Comparison of ENCODE assay signal across 8 mouse cellular contexts in the genomic region with DNA sequence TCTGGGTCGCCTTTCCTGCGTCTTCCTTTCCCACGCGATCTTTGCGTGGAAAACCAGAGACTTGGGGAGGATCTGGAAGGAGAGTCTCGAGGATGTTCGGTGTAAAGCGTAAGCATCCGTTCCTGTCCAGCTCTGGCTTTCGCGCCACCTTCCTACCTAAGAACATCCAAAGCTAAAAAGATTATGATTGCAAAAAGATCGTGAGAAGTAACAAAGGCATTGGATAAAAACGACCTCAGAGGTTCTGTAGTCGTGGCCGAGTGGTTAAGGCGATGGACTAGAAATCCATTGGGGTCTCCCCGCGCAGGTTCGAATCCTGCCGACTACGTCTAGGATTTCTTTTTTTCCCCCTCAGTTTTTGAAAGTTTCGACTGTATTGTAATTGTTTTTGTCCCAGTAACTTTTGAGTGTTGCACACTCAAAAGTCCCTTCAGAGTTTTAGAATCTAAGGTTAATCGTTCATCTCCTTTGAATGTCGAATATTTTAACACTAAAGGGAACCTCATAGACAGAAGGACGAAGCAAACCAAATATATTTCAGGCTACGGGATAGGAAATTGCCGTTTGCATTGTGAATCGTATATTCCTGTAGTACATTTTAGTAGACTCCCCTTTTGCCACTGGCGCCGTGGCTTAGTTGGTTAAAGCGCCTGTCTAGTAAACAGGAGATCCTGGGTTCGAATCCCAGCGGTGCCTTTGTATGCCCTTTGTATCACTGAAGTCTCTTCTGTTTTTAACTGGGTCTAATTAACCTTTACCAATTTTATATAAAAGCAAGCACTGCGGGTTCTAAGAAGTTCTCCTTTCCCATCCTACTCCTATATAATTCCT. TPM values are rescaled to one million over a fixed set of nuclear protein-coding genes. Genes with fewer than 3 reads are reported as not detected.
DNase-seq lines count a peak whose midpoint lies in the region; ATAC-seq and TF ChIP-seq lines count a peak whose summit lies in the region.

No protein-coding gene starts in this region.

- WGBS in heart, adult 2 months, result 1% methylated on average over 34 of the region's 34 CpGs
- WGBS in limb, embryonic 13.5 days, result under 1% methylated on average over 34 of the region's 34 CpGs
- under 1% methylated on average over 34 of the region's 34 CpGs for WGBS in midbrain, postnatal 0 days

- H3K4me1 ChIP-seq in heart, adult 2 months (ENCODE audit: control insufficient read depth, insufficient read depth, low read length), result peaks cover 10% of the 10 kb centered on the region
- H3K4me1 ChIP-seq in limb, embryonic 13.5 days, result peaks cover 25% of the 10 kb centered on the region
- peaks cover 12% of the 10 kb centered on the region for H3K4me1 ChIP-seq in midbrain, postnatal 0 days (ENCODE audit: insufficient read depth, low read length)

- H3K9ac ChIP-seq in heart, adult 2 months (ENCODE audit: low read depth, low read length), result peak overlapping the region; percentile 24
- peak overlapping the region; percentile 82 for H3K9ac ChIP-seq in limb, embryonic 13.5 days
- H3K9ac ChIP-seq in midbrain, postnatal 0 days (replicated peaks; ENCODE audit: low read length, poor library complexity, severe bottlenecking), result peak overlapping the region; percentile 72

- H3K27ac ChIP-seq in heart, adult 2 months, result peak overlapping the region; percentile 81
- H3K27ac ChIP-seq in limb, embryonic 13.5 days, result peak overlapping the region; percentile 86; the same call in 1 of the 2 replicates
- H3K27ac ChIP-seq in midbrain, postnatal 0 days (ENCODE audit: low read depth, low read length), result peak overlapping the region; percentile 84

- H3K4me3 ChIP-seq in heart, adult 2 months, result peak overlapping the region; percentile 62
- H3K4me3 ChIP-seq in limb, embryonic 13.5 days, result peak overlapping the region; percentile 75
- H3K4me3 ChIP-seq in midbrain, postnatal 0 days (ENCODE audit: low read depth, low read length), result peak overlapping the region; percentile 63

- intact Hi-C loops in heart, adult 2 months (cut with DNase I), result loop anchor here (2.0 to 5.0 kb wide), 2 partner anchors 70 to 133 kb away; a partner anchor contains a TSS

- no peaks in the 10 kb centered on the region for H3K36me3 ChIP-seq in heart, adult 2 months (ENCODE audit: control insufficient read depth, insufficient read depth, low read length)
- H3K36me3 ChIP-seq in limb, embryonic 13.5 days, result peaks cover 38% of the 10 kb centered on the region
- H3K36me3 ChIP-seq in midbrain, postnatal 0 days (ENCODE audit: insufficient read depth, low read length), result peaks cover 14% of the 10 kb centered on the region

- peak; percentile 26; the same call in 1 of the 2 replicates for ATAC-seq in limb, embryonic 13.5 days (ENCODE audit: low FRiP score, low read depth)
- no peak for ATAC-seq in midbrain, postnatal 0 days (ENCODE audit: low FRiP score)

- TF ChIP-seq POLR2A in heart, adult 2 months (IDR thresholded peaks at IDR 0.05; ENCODE audit: insufficient read depth, low read depth, low read length), result no peak

- TF ChIP-seq EP300 in heart, adult 2 months (IDR thresholded peaks at IDR 0.05; ENCODE audit: insufficient read depth, low read depth, low read length), result 0 out of 2 replicates have a peak, but pooled peaks have one; percentile 25

- no peaks in the 10 kb centered on the region for H3K27me3 ChIP-seq in heart, adult 2 months (ENCODE audit: control insufficient read depth, insufficient read depth, low read length)
- no peaks in the 10 kb centered on the region for H3K27me3 ChIP-seq in limb, embryonic 13.5 days
- no peaks in the 10 kb centered on the region for H3K27me3 ChIP-seq in midbrain, postnatal 0 days (ENCODE audit: insufficient read depth, low read length)

- TF ChIP-seq CTCF in heart, adult 2 months (IDR thresholded peaks at IDR 0.05), result no peak
- no peak for TF ChIP-seq CTCF in midbrain, postnatal 0 days (IDR thresholded peaks at IDR 0.05)

- H3K4me2 ChIP-seq in limb, embryonic 13.5 days (replicated peaks), result peak overlapping the region; percentile 72
- peak overlapping the region; percentile 51 for H3K4me2 ChIP-seq in midbrain, postnatal 0 days (ENCODE audit: low read depth, low read length, poor library complexity, severe bottlenecking)

- H3K79me2 ChIP-seq in heart, adult 2 months (replicated peaks; ENCODE audit: control insufficient read depth, insufficient read depth, low read length), result no peaks in the 10 kb centered on the region

- peak; percentile 79 for DNase-seq in 3134 (ENCODE audit: extremely low read depth, insufficient read length, low spot score)
- DNase-seq in adrenal gland, adult 2 months, result peak; percentile 90
- peak; percentile 93 for DNase-seq in embryo, embryonic 9.5 days (ENCODE audit: extremely low spot score)
- peak; percentile 86 to 87 for DNase-seq in heart, adult 2 months
- peak; percentile 83 to 92 for DNase-seq in kidney, adult 8-10 months
- DNase-seq in midbrain, postnatal 0 days (ENCODE audit: low spot score), result peak; percentile 88
- DNase-seq in spleen, postnatal 36 days (ENCODE audit: low spot score in 2 of 2), result peak; percentile 81 to 87

- H3K9me3 ChIP-seq in limb, embryonic 13.5 days, result no peaks in the 10 kb centered on the region
- H3K9me3 ChIP-seq in midbrain, postnatal 0 days (ENCODE audit: low read length), result no peaks in the 10 kb centered on the region

RNA-seq across cellular contexts. Expression of a gene that starts 8.0 kb away (rescaled TPM):
- 1 to 10 TPM; 1.7 to 2.8 TPM for total RNA-seq in adrenal gland, adult 2 months (2021)
- polyA plus RNA-seq in adrenal gland, adult 2 months (2012; rRNA removed), result 10.8 and 11.2 TPM in 2 replicates
- under 1 TPM; 0.21 to 0.59 TPM for total RNA-seq in heart, adult 2 months (2021)
- polyA plus RNA-seq in heart, adult 2 months (2012; rRNA removed), result 0.61 and 1.1 TPM in 2 replicates
- polyA plus RNA-seq in limb, embryonic 13.5 days (2015; fragmentation: Nextera tagmentation; extraction: Ambion mirVana), result 140 and 141 TPM in 2 replicates
- total RNA-seq in midbrain, postnatal 0 days (2014; rRNA removed), result 6.9 and 10.5 TPM in 2 replicates
- 6.0 and 6.9 TPM in 2 replicates for polyA plus RNA-seq in midbrain, postnatal 0 days (2015; fragmentation: Nextera tagmentation; extraction: Ambion mirVana)

RNA-seq across cellular contexts. Expression of a gene that starts 21.7 kb away (rescaled TPM):
- total RNA-seq in adrenal gland, adult 2 months (2021), result 10 to 100 TPM; 21.8 to 26.6 TPM
- 37.8 and 39.7 TPM in 2 replicates for polyA plus RNA-seq in adrenal gland, adult 2 months (2012; rRNA removed)
- 10 to 100 TPM; 10.7 to 15.7 TPM for total RNA-seq in heart, adult 2 months (2021)
- 21.5 and 26.8 TPM in 2 replicates for polyA plus RNA-seq in heart, adult 2 months (2012; rRNA removed)
- polyA plus RNA-seq in limb, embryonic 13.5 days (2015; fragmentation: Nextera tagmentation; extraction: Ambion mirVana), result 55.5 and 60.4 TPM in 2 replicates
- 60.0 and 67.7 TPM in 2 replicates for total RNA-seq in midbrain, postnatal 0 days (2014; rRNA removed)
- 46.8 and 53.4 TPM in 2 replicates for polyA plus RNA-seq in midbrain, postnatal 0 days (2015; fragmentation: Nextera tagmentation; extraction: Ambion mirVana)

RNA-seq across cellular contexts. Expression of a gene that starts 22.1 kb away (rescaled TPM):
- total RNA-seq in adrenal gland, adult 2 months (2021), result 10 to 100 TPM; 21.3 to 26.4 TPM
- 38.9 and 41.4 TPM in 2 replicates for polyA plus RNA-seq in adrenal gland, adult 2 months (2012; rRNA removed)
- total RNA-seq in heart, adult 2 months (2021), result 10 to 100 TPM; 15.3 to 17.8 TPM
- 13.0 and 14.2 TPM in 2 replicates for polyA plus RNA-seq in heart, adult 2 months (2012; rRNA removed)
- 9.5 and 9.6 TPM in 2 replicates for polyA plus RNA-seq in limb, embryonic 13.5 days (2015; fragmentation: Nextera tagmentation; extraction: Ambion mirVana)
- total RNA-seq in midbrain, postnatal 0 days (2014; rRNA removed), result 33.3 and 39.0 TPM in 2 replicates
- 21.1 and 21.3 TPM in 2 replicates for polyA plus RNA-seq in midbrain, postnatal 0 days (2015; fragmentation: Nextera tagmentation; extraction: Ambion mirVana)

RNA-seq across cellular contexts. Expression of a gene that starts 29.2 kb away (rescaled TPM):
- 10 to 100 TPM; 23.7 to 28.6 TPM for total RNA-seq in adrenal gland, adult 2 months (2021)
- polyA plus RNA-seq in adrenal gland, adult 2 months (2012; rRNA removed), result 14.5 and 16.7 TPM in 2 replicates
- total RNA-seq in heart, adult 2 months (2021), result 1 to 10 TPM; 5.9 to 6.4 TPM
- 8.5 and 11.5 TPM in 2 replicates for polyA plus RNA-seq in heart, adult 2 months (2012; rRNA removed)
- polyA plus RNA-seq in limb, embryonic 13.5 days (2015; fragmentation: Nextera tagmentation; extraction: Ambion mirVana), result 39.6 and 40.6 TPM in 2 replicates
- 28.3 and 28.7 TPM in 2 replicates for total RNA-seq in midbrain, postnatal 0 days (2014; rRNA removed)
- 13.9 and 14.1 TPM in 2 replicates for polyA plus RNA-seq in midbrain, postnatal 0 days (2015; fragmentation: Nextera tagmentation; extraction: Ambion mirVana)

RNA-seq across cellular contexts. Expression of a gene that starts 33.2 kb away (rescaled TPM):
- total RNA-seq in adrenal gland, adult 2 months (2021), result 10 to 100 TPM in 1 of 2 experiments, 1 to 10 TPM in 1; 9.5 to 16.9 TPM
- polyA plus RNA-seq in adrenal gland, adult 2 months (2012; rRNA removed), result 46.6 and 49.1 TPM in 2 replicates
- total RNA-seq in heart, adult 2 months (2021), result 1 to 10 TPM; 5.6 to 6.6 TPM
- 15.9 and 26.1 TPM in 2 replicates for polyA plus RNA-seq in heart, adult 2 months (2012; rRNA removed)
- 46.4 and 52.0 TPM in 2 replicates for polyA plus RNA-seq in limb, embryonic 13.5 days (2015; fragmentation: Nextera tagmentation; extraction: Ambion mirVana)
- 42.4 and 61.8 TPM in 2 replicates for total RNA-seq in midbrain, postnatal 0 days (2014; rRNA removed)
- polyA plus RNA-seq in midbrain, postnatal 0 days (2015; fragmentation: Nextera tagmentation; extraction: Ambion mirVana), result 23.8 and 27.8 TPM in 2 replicates

Comparison
In these comparisons a context has a peak if more than half of its experiments do, and no peak if none do; other contexts are left out.
1. H3K9ac ChIP-seq: peak in every context shown above with its lines; median percentile 82 in limb, embryonic 13.5 days; 72 in midbrain, postnatal 0 days; 24 in heart, adult 2 months.
2. RNA of a gene that starts 8.0 kb away (polyA plus RNA-seq): 140 to 141 TPM in limb, embryonic 13.5 days; 10.8 to 11.2 TPM in adrenal gland, adult 2 months, 6.0 to 6.9 TPM in midbrain, postnatal 0 days and 0.61 to 1.1 TPM in heart, adult 2 months; every median in the first group is over 10 times any median in the second.
3. Peak in every context shown above with its lines, with median percentiles within 50 percentile points of each other: DNase-seq, H3K27ac ChIP-seq and H3K4me3 ChIP-seq.